Mouse (Mus musculus) heart, postnatal 0 days (tissue): ENCODE results near the gene Tnfsf13b.

Experiments
- CTCF ChIP-seq: IDR thresholded peaks from 2 replicates; pipeline ENCODE4 v1.5.1; 2016; ENCODE audit warnings: antibody characterized with exemption, control low read depth, low read depth
- EP300 ChIP-seq: IDR thresholded peaks from 2 replicates; pipeline ENCODE4 v1.6.1; 2016; ENCODE audit warnings: antibody characterized with exemption, low read depth

DNA sequence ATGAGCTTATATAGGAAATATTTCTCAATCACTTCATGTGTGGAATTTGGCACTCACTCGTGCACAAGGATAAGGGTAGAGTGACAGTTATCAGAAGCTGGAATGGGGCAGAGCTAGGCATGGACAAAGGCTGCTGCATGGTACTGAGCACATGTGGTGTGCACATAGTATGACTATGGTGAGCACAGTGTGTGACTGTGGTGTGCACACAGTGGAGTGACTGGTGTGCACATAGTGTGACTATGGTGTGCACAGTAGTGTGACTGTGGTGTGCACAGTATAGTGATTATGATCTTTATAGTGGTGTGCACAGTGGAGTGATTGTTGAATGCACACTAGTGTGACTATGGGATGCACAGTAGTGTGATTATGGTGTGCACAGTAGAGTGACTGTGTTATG, 39.5 kb downstream of the Tnfsf13b start:
- TF ChIP-seq CTCF (no peak), EP300 (no peak)
